Mouse (Mus musculus) thymus, adult 2 months (tissue): ENCODE data around the gene Olfr1100.

Experiments used
- CTCF ChIP-seq: fragments of 200-500 bp; IDR thresholded peaks from 2 replicates; pipeline ENCODE4 v1.5.1; 2012; ENCODE audit warnings: mild to moderate bottlenecking, control low read depth, low read length, moderate library complexity, borderline replicate concordance; ENCODE audit not compliant: control insufficient read depth, poor library complexity, insufficient read depth; ENCODE audit errors: extremely low read depth
- POLR2A ChIP-seq: fragments of 200-500 bp; IDR thresholded peaks from 2 replicates; pipeline ENCODE4 v1.6.1; 2012; ENCODE audit warnings: mild to moderate bottlenecking, low read length, control low read depth, moderate library complexity; ENCODE audit not compliant: control insufficient read depth, poor library complexity, insufficient read depth; ENCODE audit errors: extremely low read depth

DNA sequence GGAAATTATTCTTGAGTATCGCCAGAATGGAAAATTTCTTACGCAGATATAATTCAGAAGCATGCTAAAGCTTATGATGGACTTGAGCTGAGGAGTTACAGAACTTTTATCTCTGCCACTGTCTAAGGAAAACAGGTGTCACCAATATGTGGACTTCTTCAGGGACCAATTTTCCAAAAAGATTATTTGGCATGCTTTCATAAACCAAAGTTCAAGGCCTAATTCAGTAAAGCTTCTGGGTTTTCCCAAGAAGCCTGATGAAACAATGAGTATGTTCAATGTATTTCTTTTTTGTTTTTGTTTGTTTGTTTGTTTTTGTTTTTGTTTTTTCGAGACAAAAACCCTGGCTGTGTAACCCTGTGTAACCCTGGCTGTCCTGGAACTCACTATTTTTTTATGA lies at the start of gene Olfr1100:
- TF ChIP-seq CTCF (no peak), POLR2A (no peak)
